Mouse (Mus musculus): ENCODE measurements at regions not wholly inside any gene's neighbourhood (a gene's known extent, or its start where the extent isn't known, plus 50 kb on each side); places are given as distances from the start of the nearest gene placed in this dataset.

DNA sequence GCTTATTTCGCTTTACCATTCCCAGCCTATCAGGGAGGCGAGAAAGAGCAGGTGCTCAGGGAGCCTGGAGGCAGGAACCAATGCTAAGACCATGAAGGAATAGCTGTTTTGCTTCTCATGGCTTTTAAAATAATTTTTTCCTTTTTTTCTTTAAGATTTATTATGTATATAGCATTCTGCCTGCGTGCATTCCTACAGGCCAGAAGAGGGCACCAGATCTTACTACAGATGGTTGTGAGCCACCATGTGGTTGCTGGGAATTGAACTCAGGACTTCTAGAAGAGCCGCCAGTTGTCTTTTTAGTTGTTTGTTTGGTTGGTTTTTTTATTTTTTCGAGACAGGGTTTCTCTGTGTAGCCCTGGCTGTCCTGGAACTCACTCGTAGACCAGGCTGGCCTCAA lies 113.6 kb upstream of the Armc2 start:
- H3K27ac ChIP-seq, result no peak overlapping the region
- no peaks in the 10 kb centered on the region for H3K36me3 ChIP-seq (replicated peaks; ENCODE audit: control insufficient read depth, insufficient read depth, low read depth)
- H3K9me3 ChIP-seq (ENCODE audit: control insufficient read depth, low read length), result no peaks in the 10 kb centered on the region
- no peak overlapping the region for H3K9ac ChIP-seq (replicated peaks)
- H3K27me3 ChIP-seq (ENCODE audit: control insufficient read depth, insufficient read depth, low read length), result no peaks in the 10 kb centered on the region
- TF ChIP-seq CTCF (IDR thresholded peaks at IDR 0.05; ENCODE audit: low read depth) (peak; percentile 37), EP300 (IDR thresholded peaks at IDR 0.05; ENCODE audit: low read depth) (no peak)
- H3K4me2 ChIP-seq (ENCODE audit: low read depth), result no peak overlapping the region
- no peaks in the 10 kb centered on the region for H3K4me1 ChIP-seq (replicated peaks; ENCODE audit: control insufficient read depth in 2 of 2, insufficient read depth in 2 of 2, low read length in 1 of 2)
- no peak for ATAC-seq (ENCODE audit: insufficient read depth)
- 72% methylated on average over 6 of the region's 6 CpGs for WGBS (ENCODE audit: insufficient replicate concordance)
- H3K4me3 ChIP-seq (ENCODE audit: insufficient read depth in 1 of 2, low read depth in 2 of 2, low read length in 2 of 2), result no peak overlapping the region
- no peak for DNase-seq (ENCODE audit: low read depth in 3 of 3, low spot score in 3 of 3)

DNA sequence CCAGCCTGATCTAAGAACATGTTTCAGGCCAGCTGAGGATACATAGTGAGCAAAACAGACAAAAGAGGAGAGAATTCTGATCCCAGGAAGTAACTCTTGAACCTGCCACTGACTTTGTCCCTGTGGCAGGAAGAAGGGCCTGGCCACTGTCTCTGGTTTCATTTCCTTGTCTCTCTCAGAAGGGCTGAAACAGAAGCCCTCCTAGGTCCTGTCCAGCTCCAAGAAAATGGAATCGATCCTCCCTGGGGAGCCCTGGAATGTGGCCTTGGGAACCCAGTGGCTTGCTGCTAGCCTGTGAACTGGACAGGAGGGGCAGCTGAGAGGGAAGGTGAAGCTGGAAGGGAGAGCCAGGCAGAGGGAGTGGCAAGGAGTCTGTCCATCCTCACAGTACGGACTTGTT lies 113.1 kb upstream of the Armc2 start:
- H3K27ac ChIP-seq, result no peak overlapping the region
- ATAC-seq (ENCODE audit: insufficient read depth), result no peak
- H3K9ac ChIP-seq (replicated peaks), result no peak overlapping the region
- H3K4me3 ChIP-seq (ENCODE audit: insufficient read depth in 1 of 2, low read depth in 2 of 2, low read length in 2 of 2), result no peak overlapping the region
- DNase-seq (ENCODE audit: low read depth in 3 of 3, low spot score in 3 of 3), result no peak
- no peak overlapping the region for H3K4me2 ChIP-seq (ENCODE audit: low read depth)
- H3K9me3 ChIP-seq (ENCODE audit: control insufficient read depth, low read length), result no peaks in the 10 kb centered on the region
- H3K36me3 ChIP-seq (replicated peaks; ENCODE audit: control insufficient read depth, insufficient read depth, low read depth), result no peaks in the 10 kb centered on the region
- WGBS (ENCODE audit: insufficient replicate concordance), result 49% methylated on average over 2 of the region's 2 CpGs
- H3K4me1 ChIP-seq (replicated peaks; ENCODE audit: control insufficient read depth in 2 of 2, insufficient read depth in 2 of 2, low read length in 1 of 2), result no peaks in the 10 kb centered on the region
- no peak for TF ChIP-seq CTCF (IDR thresholded peaks at IDR 0.05; ENCODE audit: low read depth)
- TF ChIP-seq EP300 (IDR thresholded peaks at IDR 0.05; ENCODE audit: low read depth), result no peak
- H3K27me3 ChIP-seq (ENCODE audit: control insufficient read depth, insufficient read depth, low read length), result no peaks in the 10 kb centered on the region

- 81% methylated on average over 14 of the region's 14 CpGs for WGBS (ENCODE audit: insufficient replicate concordance)
- Histone ChIP-seq H3K4me1 (replicated peaks; ENCODE audit: control insufficient read depth in 2 of 2, insufficient read depth in 2 of 2, low read length in 1 of 2) (no peaks in the 10 kb centered on the region), H3K27ac (no peak overlapping the region), H3K4me2 (ENCODE audit: low read depth) (no peak overlapping the region), H3K9me3 (ENCODE audit: control insufficient read depth, low read length) (no peaks in the 10 kb centered on the region), H3K9ac (replicated peaks) (no peak overlapping the region), H3K36me3 (replicated peaks; ENCODE audit: control insufficient read depth, insufficient read depth, low read depth) (no peaks in the 10 kb centered on the region), H3K27me3 (ENCODE audit: control insufficient read depth, insufficient read depth, low read length) (no peaks in the 10 kb centered on the region), H3K4me3 (ENCODE audit: insufficient read depth in 1 of 2, low read depth in 2 of 2, low read length in 2 of 2) (no peak overlapping the region)
- no peak for TF ChIP-seq CTCF (IDR thresholded peaks at IDR 0.05; ENCODE audit: low read depth)
- no peak for TF ChIP-seq EP300 (IDR thresholded peaks at IDR 0.05; ENCODE audit: low read depth)
- no peak for ATAC-seq (ENCODE audit: insufficient read depth)
- DNase-seq (ENCODE audit: low read depth in 3 of 3, low spot score in 3 of 3), result no peak
Measured at GRCm38 (mm10) chr10:42127865-42128419, 109.7 kb upstream of the Armc2 start.

DNA sequence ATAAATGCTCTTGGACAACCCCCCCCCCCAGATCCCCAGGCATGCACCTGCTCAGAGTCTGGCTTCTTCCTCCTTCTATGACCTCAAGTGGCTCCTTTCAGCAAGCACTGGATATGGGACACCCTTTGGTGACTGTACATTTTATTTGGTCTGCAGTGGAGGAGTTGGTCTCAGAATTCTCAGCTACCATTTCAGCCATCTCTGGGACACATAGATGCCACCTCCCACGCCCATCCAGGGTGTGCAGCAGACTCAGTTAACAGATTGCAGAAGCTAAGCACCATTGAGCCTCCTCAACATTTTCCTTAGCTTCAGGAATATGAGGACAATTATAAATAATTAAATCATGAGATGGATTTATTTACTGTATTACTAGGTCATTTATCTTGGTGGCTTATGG lies 108.6 kb upstream of the Armc2 start:
- no peak overlapping the region for H3K4me2 ChIP-seq (ENCODE audit: low read depth)
- 56% methylated on average over 1 of the region's 1 CpGs for WGBS (ENCODE audit: insufficient replicate concordance)
- H3K4me3 ChIP-seq (ENCODE audit: insufficient read depth in 1 of 2, low read depth in 2 of 2, low read length in 2 of 2), result no peak overlapping the region
- no peak overlapping the region for H3K27ac ChIP-seq
- no peaks in the 10 kb centered on the region for H3K4me1 ChIP-seq (replicated peaks; ENCODE audit: control insufficient read depth in 2 of 2, insufficient read depth in 2 of 2, low read length in 1 of 2)
- no peaks in the 10 kb centered on the region for H3K27me3 ChIP-seq (ENCODE audit: control insufficient read depth, insufficient read depth, low read length)
- H3K9me3 ChIP-seq (ENCODE audit: control insufficient read depth, low read length), result no peaks in the 10 kb centered on the region
- no peak for ATAC-seq (ENCODE audit: insufficient read depth)
- TF ChIP-seq CTCF (IDR thresholded peaks at IDR 0.05; ENCODE audit: low read depth) (no peak), EP300 (IDR thresholded peaks at IDR 0.05; ENCODE audit: low read depth) (no peak)
- H3K9ac ChIP-seq (replicated peaks), result no peak overlapping the region
- no peak for DNase-seq (ENCODE audit: low read depth in 3 of 3, low spot score in 3 of 3)
- H3K36me3 ChIP-seq (replicated peaks; ENCODE audit: control insufficient read depth, insufficient read depth, low read depth), result no peaks in the 10 kb centered on the region

DNA sequence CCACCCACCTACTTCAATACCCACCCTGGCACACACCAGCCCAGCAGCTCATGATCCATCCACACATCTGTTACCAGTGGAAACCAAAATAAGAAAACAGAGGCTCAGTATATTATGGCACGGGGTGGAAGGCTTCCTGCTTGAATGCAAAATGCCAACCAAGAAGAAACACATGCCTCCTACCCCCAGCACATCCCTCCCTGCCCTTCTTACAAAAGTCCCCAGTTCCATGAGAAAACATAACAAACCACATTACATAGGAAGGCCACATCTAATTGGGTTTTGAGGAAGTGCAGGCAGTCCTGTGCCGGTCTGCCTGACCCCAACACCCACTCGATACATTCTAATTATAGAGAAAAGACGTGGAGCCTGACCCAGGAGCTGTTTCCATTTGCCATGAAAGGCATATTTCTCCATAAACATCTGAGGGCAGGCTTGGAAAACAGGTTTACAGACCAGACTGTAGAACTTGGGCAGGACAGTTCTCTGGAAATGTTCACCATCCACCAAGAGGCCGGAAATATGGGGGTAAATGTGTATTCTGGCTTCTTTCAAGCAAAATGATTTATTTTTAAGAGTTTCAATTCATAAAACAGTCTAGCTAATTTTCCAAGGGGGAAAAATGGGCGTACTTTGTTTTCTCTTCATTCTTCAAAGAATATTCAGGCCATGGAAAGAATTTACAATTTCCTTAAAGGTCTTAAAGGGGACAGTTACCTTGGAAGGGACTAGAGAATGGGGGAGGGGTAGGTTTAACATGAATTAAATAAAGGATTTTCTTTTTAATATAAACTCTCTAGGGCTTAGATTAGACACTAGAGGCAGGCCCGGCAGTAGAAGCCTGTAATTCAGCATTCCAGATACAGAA lies 104.8 kb upstream of the Armc2 start:
- Histone ChIP-seq H3K36me3 (replicated peaks; ENCODE audit: control insufficient read depth, insufficient read depth, low read depth) (no peaks in the 10 kb centered on the region), H3K27me3 (ENCODE audit: control insufficient read depth, insufficient read depth, low read length) (no peaks in the 10 kb centered on the region), H3K4me1 (replicated peaks; ENCODE audit: control insufficient read depth in 2 of 2, insufficient read depth in 2 of 2, low read length in 1 of 2) (no peaks in the 10 kb centered on the region; a peak in 1 of 4 replicates), H3K9ac (replicated peaks) (no peak overlapping the region), H3K27ac (no peak overlapping the region), H3K9me3 (ENCODE audit: control insufficient read depth, low read length) (no peaks in the 10 kb centered on the region), H3K4me2 (ENCODE audit: low read depth) (no peak overlapping the region), H3K4me3 (ENCODE audit: insufficient read depth in 1 of 2, low read depth in 2 of 2, low read length in 2 of 2) (no peak overlapping the region)
- ATAC-seq (ENCODE audit: insufficient read depth), result no peak
- no peak for TF ChIP-seq EP300 (IDR thresholded peaks at IDR 0.05; ENCODE audit: low read depth)
- no peak for TF ChIP-seq CTCF (IDR thresholded peaks at IDR 0.05; ENCODE audit: low read depth)
- no peak for DNase-seq (ENCODE audit: low read depth in 3 of 3, low spot score in 3 of 3)
- 46% methylated on average over 7 of the region's 7 CpGs for WGBS (ENCODE audit: insufficient replicate concordance)
